Mouse (Mus musculus) forebrain, embryonic 10.5 days (tissue): ENCODE results near the gene Rpl10-ps3. TPM values are rescaled to one million over a fixed set of nuclear protein-coding genes. Genes with fewer than 3 reads are reported as not detected.
A peak's percentile ranks its signal among the peaks of the same experiment; 100 is the strongest.

Experiments
- DNase-seq: peaks from one replicate; pipeline ENCODE4 v3.0.0-alpha.2; 2017; ENCODE audit warnings: low spot score; ENCODE audit errors: extremely low spot score
- H3K27ac ChIP-seq: fragments of 300-500 bp; sonication (generic); 2 replicates; pipeline ENCODE4 v1.5.1; 2016; ENCODE audit warnings: mild to moderate bottlenecking
- H3K27me3 ChIP-seq: fragments of 300-500 bp; sonication (generic); 2 replicates; pipeline ENCODE4 v1.6.1; 2016; ENCODE audit warnings: mild to moderate bottlenecking; ENCODE audit not compliant: poor library complexity, severe bottlenecking
- H3K36me3 ChIP-seq: fragments of 300-500 bp; sonication (generic); replicated peaks from 2 replicates; pipeline ENCODE4 v1.6.1; 2016; ENCODE audit warnings: mild to moderate bottlenecking, moderate library complexity
- H3K4me1 ChIP-seq: fragments of 300-500 bp; sonication (generic); 2 replicates; pipeline ENCODE4 v1.6.1; 2016
- H3K4me3 ChIP-seq: fragments of 300-500 bp; sonication (generic); 2 replicates; pipeline ENCODE4 v1.5.1; 2016; ENCODE audit warnings: mild to moderate bottlenecking, moderate library complexity
- H3K9me3 ChIP-seq: fragments of 300-500 bp; sonication (generic); 2 replicates; pipeline ENCODE4 v1.6.1; 2016; ENCODE audit warnings: mild to moderate bottlenecking, moderate library complexity
- WGBS: fragments of 180-500 bp; shearing (Covaris S2); methylation state at CpG from one replicate; pipeline ENCODE4 v1.1.7; 2016; 5-methylcytosine and 5-hydroxymethylcytosine counted together
- polyA plus RNA-seq: library from polyadenylated mRNA; unstranded; fragments of >200 nt; fragmentation: Nextera tagmentation; extraction: Ambion mirVana; gene quantifications from 2 replicates; pipeline ENCODE4 v1.2.1, GENCODE M21; 2016

The Rpl10-ps3 gene
- polyA plus RNA-seq, 1 experiment from 2014 or later, result 168 TPM

- Histone ChIP-seq H3K27ac (no peak overlapping the region), H3K36me3 (no peaks in the 10 kb centered on the region), H3K4me1 (no peaks in the 10 kb centered on the region), H3K4me3 (no peak overlapping the region), H3K9me3 (no peaks in the 10 kb centered on the region), H3K27me3 (no peaks in the 10 kb centered on the region)
- DNase-seq, result no peak
- 93% methylated on average over 10 of the region's 10 CpGs for WGBS
Observed at GRCm38 (mm10) chr9:50348256-50348655, 3.5 kb upstream of the Rpl10-ps3 start.

- no peaks in the 10 kb centered on the region for H3K4me1 ChIP-seq
- H3K9me3 ChIP-seq, result no peaks in the 10 kb centered on the region
- 87% methylated on average over 7 of the region's 7 CpGs for WGBS
- H3K27ac ChIP-seq, result no peak overlapping the region
- H3K36me3 ChIP-seq, result no peaks in the 10 kb centered on the region
- DNase-seq, result no peak
- no peak overlapping the region for H3K4me3 ChIP-seq
- no peaks in the 10 kb centered on the region for H3K27me3 ChIP-seq
Observed at GRCm38 (mm10) chr9:50335539-50336325, 9.0 kb downstream of the Rpl10-ps3 start.

GRCm38 (mm10) chr9:50333413-50333812 is 11.4 kb downstream of the Rpl10-ps3 start:
- Histone ChIP-seq H3K4me1 (no peaks in the 10 kb centered on the region), H3K27me3 (no peaks in the 10 kb centered on the region), H3K9me3 (no peaks in the 10 kb centered on the region), H3K4me3 (no peak overlapping the region), H3K27ac (no peak overlapping the region), H3K36me3 (no peaks in the 10 kb centered on the region)
- peak; percentile 59 for DNase-seq
- 41% methylated on average over 6 of the region's 6 CpGs for WGBS

GRCm38 (mm10) chr9:50324355-50325225 is 20.2 kb downstream of the Rpl10-ps3 start:
- no peaks in the 10 kb centered on the region for H3K27me3 ChIP-seq
- no peaks in the 10 kb centered on the region for H3K4me1 ChIP-seq
- H3K36me3 ChIP-seq, result no peaks in the 10 kb centered on the region
- WGBS, result 93% methylated on average over 9 of the region's 9 CpGs
- H3K4me3 ChIP-seq, result no peak overlapping the region
- no peak overlapping the region for H3K27ac ChIP-seq
- H3K9me3 ChIP-seq, result no peaks in the 10 kb centered on the region; the same call in 1 of the 2 replicates
- no peak for DNase-seq

- no peaks in the 10 kb centered on the region; the same call in 1 of the 2 replicates for H3K9me3 ChIP-seq
- no peaks in the 10 kb centered on the region; the same call in 1 of the 2 replicates for H3K4me1 ChIP-seq
- 58% methylated on average over 1 of the region's 1 CpGs for WGBS
- H3K27me3 ChIP-seq, result no peaks in the 10 kb centered on the region
- H3K4me3 ChIP-seq, result no peak overlapping the region
- no peak for DNase-seq
- no peaks in the 10 kb centered on the region for H3K36me3 ChIP-seq
- no peak overlapping the region for H3K27ac ChIP-seq
Observed at GRCm38 (mm10) chr9:50320729-50321128, 24.0 kb downstream of the Rpl10-ps3 start.

- H3K4me1 ChIP-seq, result peaks cover 6% of the 10 kb centered on the region
Observed at GRCm38 (mm10) chr9:50319506-50319905, 25.3 kb downstream of the Rpl10-ps3 start.

GRCm38 (mm10) chr9:50317299-50317698 is 27.5 kb downstream of the Rpl10-ps3 start:
- no peak overlapping the region for H3K27ac ChIP-seq
- H3K36me3 ChIP-seq, result no peaks in the 10 kb centered on the region
- no peaks in the 10 kb centered on the region for H3K27me3 ChIP-seq
- H3K4me1 ChIP-seq, result peaks cover 6% of the 10 kb centered on the region
- H3K9me3 ChIP-seq, result no peaks in the 10 kb centered on the region
- H3K4me3 ChIP-seq, result no peak overlapping the region
- WGBS, result 86% methylated on average over 6 of the region's 6 CpGs
- no peak for DNase-seq

More at GRCm38 (mm10) chr9:50319506-50319905, 25.3 kb downstream of the Rpl10-ps3 start:
- Histone ChIP-seq H3K27ac (no peak overlapping the region), H3K36me3 (no peaks in the 10 kb centered on the region), H3K4me3 (no peak overlapping the region), H3K27me3 (no peaks in the 10 kb centered on the region), H3K9me3 (no peaks in the 10 kb centered on the region; the same call in 1 of the 2 replicates)
- no peak for DNase-seq
- 96% methylated on average over 5 of the region's 5 CpGs for WGBS

- Histone ChIP-seq H3K4me3 (no peak overlapping the region), H3K36me3 (no peaks in the 10 kb centered on the region), H3K27me3 (no peaks in the 10 kb centered on the region), H3K9me3 (no peaks in the 10 kb centered on the region), H3K27ac (no peak overlapping the region), H3K4me1 (peaks cover 12% of the 10 kb centered on the region)
- no peak for DNase-seq
- 66% methylated on average over 3 of the region's 3 CpGs for WGBS
Observed at GRCm38 (mm10) chr9:50315650-50316049, 29.1 kb downstream of the Rpl10-ps3 start.

- WGBS, result 83% methylated on average over 6 of the region's 6 CpGs
Observed at GRCm38 (mm10) chr9:50311036-50311545, 33.7 kb downstream of the Rpl10-ps3 start.

GRCm38 (mm10) chr9:50305666-50306402 is 38.9 kb downstream of the Rpl10-ps3 start:
- Histone ChIP-seq H3K4me1 (peaks cover 14% of the 10 kb centered on the region), H3K36me3 (no peaks in the 10 kb centered on the region), H3K27ac (no peak overlapping the region), H3K27me3 (no peaks in the 10 kb centered on the region), H3K9me3 (no peaks in the 10 kb centered on the region), H3K4me3 (no peak overlapping the region)
- DNase-seq, result peak; percentile 30
- WGBS, result 71% methylated on average over 10 of the region's 10 CpGs

More at GRCm38 (mm10) chr9:50311036-50311545, 33.7 kb downstream of the Rpl10-ps3 start:
- H3K27ac ChIP-seq, result no peak overlapping the region
- peaks cover 16% of the 10 kb centered on the region for H3K4me1 ChIP-seq
- H3K9me3 ChIP-seq, result no peaks in the 10 kb centered on the region
- H3K27me3 ChIP-seq, result no peaks in the 10 kb centered on the region
- H3K36me3 ChIP-seq, result no peaks in the 10 kb centered on the region
- no peak overlapping the region for H3K4me3 ChIP-seq
- DNase-seq, result no peak

GRCm38 (mm10) chr9:50305046-50305445 is 39.7 kb downstream of the Rpl10-ps3 start:
- Histone ChIP-seq H3K27me3 (no peaks in the 10 kb centered on the region), H3K27ac (no peak overlapping the region), H3K4me3 (no peak overlapping the region), H3K4me1 (peaks cover 14% of the 10 kb centered on the region), H3K36me3 (no peaks in the 10 kb centered on the region), H3K9me3 (no peaks in the 10 kb centered on the region)
- WGBS, result 65% methylated on average over 2 of the region's 2 CpGs
- no peak for DNase-seq

- WGBS, result 84% methylated on average over 4 of the region's 4 CpGs
- H3K4me3 ChIP-seq, result no peak overlapping the region
Observed at GRCm38 (mm10) chr9:50304004-50304403, 40.8 kb downstream of the Rpl10-ps3 start.

More at GRCm38 (mm10) chr9:50304004-50304403, 40.8 kb downstream of the Rpl10-ps3 start:
- Histone ChIP-seq H3K4me1 (peaks cover 14% of the 10 kb centered on the region), H3K36me3 (no peaks in the 10 kb centered on the region), H3K9me3 (no peaks in the 10 kb centered on the region), H3K27ac (no peak overlapping the region), H3K27me3 (no peaks in the 10 kb centered on the region)
- no peak for DNase-seq
